Mouse (Mus musculus) urinary bladder, postnatal 4 days (tissue): ENCODE measurements at regions not wholly inside any gene's neighbourhood (a gene's known extent, or its start where the extent isn't known, plus 50 kb on each side); places are given as distances from the start of the nearest gene placed in this dataset.

ENCODE experiments used
- DNase-seq, 2 experiments: peaks; one replicate each; pipeline ENCODE4 v3.0.0; 2021 to 2022; ENCODE audit warnings: low spot score in 2 of 2

DNA sequence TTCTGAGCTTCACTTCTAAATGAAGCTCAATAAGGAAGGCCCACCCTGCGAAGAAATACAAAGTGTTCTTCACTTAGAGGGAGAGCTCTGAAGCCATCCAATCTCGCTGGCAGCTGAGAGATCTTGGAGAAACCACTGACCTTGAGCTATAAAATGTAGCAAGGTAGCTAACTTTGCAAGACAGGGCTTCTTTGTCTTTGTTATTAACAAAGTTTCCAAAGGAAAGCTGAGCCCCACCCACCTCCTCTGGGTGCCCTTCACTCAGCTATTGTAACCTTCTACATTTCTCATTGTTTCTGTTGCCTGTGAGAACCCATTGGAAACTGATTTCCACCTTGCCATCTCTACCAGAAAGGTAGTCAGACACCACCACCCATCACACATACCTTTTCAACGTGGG is 57.2 kb upstream of the Usp9x start:
- no peak for DNase-seq

GRCm38 (mm10) chrX:13013086-13013485 is 58.2 kb upstream of the Usp9x start:
- no peak for DNase-seq

DNA sequence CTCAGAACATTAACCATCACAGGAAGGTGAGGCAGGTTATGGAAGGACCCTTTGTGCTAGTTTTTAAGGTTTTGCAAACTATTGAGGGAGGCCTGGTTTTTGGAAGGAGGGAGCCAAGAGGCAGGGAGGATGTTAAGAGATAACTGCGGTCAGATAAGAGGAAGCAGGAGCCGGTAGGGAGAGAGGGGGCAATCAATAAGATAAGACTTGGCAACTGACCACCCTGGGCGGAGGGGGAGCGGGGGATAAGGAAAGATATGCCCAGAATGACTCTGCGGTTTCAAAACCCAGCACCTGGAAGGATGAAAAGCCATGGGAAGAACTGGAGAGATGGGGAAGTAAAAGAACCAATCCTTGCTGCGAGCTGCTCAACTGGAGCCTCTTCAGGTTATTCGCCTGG is 80.5 kb upstream of the Usp9x start:
- DNase-seq = no peak

DNA sequence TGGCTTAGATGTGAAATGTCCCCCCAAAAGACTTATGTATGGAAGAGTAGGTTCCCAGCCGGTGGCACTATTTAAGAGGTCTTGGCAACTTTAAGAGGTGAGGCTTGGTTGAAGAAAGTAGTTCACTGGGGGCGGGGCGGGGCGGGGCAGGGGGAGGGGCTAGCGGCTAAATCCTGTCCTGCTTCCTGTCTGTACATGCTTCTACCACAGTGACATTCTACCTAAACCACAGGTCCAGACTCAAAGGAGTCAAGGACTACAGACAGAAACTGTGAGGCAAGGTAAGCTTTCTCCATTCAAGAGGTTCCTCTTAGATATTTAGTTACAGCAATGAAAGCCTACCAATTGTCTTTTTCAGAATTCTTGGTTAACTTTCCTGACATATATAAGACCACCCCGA is 93.6 kb upstream of the Usp9x start:
- no peak for DNase-seq

DNA sequence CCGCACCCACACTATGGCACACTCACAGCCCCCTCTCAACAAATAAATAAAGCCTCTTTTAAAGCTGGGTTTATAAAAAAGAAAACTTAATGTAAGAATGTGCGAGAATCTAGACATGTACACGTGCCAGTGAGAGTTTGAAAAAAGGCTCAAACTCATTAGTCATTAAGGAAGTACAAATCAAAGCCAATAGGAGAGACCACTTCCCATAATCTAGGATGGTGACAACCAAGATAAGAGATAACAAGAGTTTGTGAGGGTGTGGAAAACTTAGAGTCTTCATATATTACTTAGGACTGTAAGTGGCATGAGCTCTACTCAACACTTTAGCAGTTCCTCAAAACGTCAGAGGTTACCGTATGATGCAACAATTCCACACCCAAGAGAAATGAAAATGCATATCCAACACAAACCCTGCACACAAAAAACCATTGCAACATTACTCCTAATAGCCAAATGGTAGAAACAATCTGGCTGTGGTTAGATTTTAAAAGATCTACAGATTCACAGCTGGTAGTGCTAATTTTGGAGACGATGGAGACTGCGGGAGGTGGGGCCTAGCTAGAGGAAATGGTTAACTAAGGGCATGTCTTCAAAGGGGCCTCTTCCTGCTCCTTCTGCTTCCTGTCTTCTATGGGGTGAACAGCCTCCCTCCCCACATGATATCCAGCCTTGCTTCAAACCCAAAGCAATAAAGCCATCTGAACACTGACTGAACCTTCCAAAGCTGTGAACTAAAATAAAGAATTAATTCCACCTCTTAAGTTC is 102.1 kb upstream of the Usp9x start:
- no peak for DNase-seq

GRCm38 (mm10) chrX:12959467-12960314 is 111.6 kb upstream of the Usp9x start:
- peak in 1 of 2 experiments; percentile 16 for DNase-seq

- no peak for DNase-seq
Measured at GRCm38 (mm10) chrX:12958873-12959272, 112.4 kb upstream of the Usp9x start.

GRCm38 (mm10) chrX:12950928-12951660 is 120.2 kb upstream of the Usp9x start:
- DNase-seq = peak in 1 of 2 experiments; percentile 37

GRCm38 (mm10) chrX:12942451-12942850 is 128.8 kb upstream of the Usp9x start:
- DNase-seq = no peak

DNA sequence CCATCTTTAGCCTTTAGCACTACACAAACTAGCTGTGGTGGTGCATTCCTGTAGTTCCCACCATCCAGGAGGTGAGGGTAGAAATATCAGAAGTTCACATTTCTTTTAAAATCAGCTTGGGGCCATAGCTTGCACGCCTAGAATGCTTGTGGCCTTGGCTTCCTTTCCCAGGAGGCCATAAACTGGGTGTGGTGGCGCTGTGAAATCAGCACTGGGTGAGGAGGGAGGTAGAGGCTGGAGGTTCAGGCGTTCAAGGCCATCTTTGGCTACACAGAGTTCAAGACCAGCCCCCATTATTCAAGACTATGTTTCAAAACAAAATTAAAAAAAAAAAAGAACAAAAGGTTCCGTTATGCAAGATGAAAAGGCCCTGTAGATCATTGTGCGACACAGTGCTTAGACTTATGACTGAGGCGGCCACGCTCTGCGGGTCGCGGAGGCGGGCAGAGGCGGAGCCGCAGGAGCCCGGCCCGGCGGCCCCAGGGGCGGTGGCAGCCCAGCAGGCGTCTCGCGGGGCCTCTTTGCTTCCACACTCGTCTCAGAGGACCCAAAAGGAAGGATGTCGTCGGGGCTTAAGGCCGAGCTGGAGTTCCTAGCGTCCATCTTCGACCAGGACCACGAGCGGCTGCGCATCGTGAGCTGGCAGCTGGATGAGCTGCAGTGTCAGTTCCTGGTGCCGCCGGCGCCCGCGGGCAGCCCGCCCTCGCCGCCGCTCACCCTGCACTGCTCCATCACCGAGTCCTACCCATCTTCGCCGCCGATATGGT is 134.7 kb upstream of the Usp9x start:
- peak in 1 of 2 experiments; percentile 29 for DNase-seq

- DNase-seq = no peak
Measured at GRCm38 (mm10) chrX:12933294-12933807, 137.9 kb upstream of the Usp9x start.

DNA sequence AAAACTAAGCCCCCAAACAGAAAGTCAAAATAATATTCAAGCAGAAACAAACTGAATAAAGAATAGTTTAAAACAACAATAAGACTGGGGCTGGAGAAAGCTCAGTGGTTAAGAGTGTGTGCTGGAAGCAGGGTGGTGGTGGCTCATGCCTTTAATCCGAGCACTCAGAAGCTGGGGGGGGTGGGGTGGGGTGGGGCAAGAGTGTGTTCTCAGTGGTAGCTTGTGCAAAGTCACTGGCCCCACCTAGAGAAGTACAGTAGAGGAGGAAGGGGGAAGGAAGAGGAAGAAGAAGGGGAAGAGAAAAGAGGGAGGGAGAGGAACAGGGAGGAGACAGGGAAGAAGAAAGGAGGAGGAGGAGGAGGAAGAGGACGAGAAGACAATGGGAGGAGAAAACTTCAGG is 141.1 kb upstream of the Usp9x start:
- no peak for DNase-seq

DNA sequence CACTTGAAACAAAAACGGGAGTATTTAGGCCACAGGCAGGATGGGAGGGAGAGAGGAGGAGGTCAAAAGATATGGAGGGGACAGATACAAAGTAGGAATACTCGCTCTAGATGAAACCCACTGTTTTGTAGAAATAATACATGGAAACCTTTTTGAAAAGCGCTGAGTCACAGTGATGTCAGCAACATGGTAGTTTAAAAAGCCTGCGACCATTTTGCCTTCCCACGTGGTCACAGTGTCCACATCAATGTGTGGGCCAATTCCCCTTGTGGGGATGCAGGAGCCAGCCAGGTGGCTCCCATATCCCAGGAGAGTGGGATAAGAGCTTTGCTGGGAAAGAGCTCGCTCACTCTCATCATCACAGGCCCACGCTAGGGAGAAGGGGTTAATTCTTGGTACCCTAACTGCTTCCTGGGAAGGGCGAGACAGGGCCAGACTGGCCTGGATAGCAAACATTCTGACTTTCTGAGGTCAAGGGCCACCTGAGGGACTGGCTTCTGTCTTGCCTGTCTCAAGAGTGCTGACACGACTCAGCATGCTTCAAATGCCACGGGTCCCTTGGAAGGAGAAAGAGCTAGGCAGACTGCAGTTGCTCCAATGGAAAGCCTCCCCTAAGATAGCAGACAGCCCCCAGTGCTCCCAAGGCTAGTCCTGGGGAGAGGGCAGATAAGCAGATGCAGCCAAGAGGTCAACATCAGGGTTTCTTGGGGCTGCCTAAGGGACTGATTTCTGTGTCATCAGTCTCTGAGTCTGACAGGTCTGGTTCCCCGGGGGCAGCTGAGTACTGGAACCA is 143.3 kb upstream of the Usp9x start:
- DNase-seq = no peak

DNA sequence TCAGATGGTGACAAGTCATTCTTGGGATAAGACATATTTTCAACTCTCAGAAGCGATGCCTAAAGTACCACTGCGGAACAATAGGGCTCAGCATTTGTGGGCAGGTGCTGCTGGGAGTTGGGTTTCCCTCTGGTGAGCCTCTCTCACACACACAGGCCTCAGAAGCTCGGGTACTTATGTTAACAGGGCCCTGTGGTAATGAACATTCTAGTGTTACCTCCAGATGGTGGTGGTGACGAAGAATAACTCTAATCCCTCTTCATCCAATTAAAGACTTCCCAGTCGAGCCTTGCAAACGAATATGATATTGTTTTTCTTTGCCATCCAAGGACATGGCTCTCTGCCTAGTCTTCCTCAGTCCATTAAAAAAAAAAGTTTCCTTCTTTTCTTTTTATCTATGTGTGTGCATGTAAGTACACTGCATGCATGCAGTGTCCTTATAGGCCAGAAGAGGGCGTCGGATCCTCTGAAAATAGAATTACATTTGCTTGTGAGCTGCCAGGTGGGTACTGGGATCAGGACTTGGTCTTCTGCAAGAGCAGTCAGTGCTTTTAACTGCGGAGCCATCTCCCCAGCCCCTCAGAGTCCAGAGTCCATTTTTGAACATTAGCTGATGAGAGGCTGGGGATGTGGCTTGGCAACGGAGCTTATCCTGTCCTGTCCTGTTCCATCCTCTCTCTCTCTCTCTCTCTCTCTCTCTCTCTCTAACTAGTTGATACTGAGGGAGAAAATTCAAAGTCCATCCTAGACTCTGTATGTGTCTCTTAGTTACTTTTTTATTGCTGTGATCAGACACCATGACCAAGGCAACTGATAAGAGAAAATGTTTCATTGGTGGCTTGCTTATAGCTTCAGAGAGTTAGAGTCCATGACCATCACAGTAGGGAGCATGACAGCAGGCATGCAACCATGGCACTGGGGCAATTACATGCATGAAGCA is 146.3 kb upstream of the Usp9x start:
- no peak for DNase-seq

- DNase-seq = no peak
Measured at GRCm38 (mm10) chrX:12919576-12919975, 151.7 kb upstream of the Usp9x start.

DNA sequence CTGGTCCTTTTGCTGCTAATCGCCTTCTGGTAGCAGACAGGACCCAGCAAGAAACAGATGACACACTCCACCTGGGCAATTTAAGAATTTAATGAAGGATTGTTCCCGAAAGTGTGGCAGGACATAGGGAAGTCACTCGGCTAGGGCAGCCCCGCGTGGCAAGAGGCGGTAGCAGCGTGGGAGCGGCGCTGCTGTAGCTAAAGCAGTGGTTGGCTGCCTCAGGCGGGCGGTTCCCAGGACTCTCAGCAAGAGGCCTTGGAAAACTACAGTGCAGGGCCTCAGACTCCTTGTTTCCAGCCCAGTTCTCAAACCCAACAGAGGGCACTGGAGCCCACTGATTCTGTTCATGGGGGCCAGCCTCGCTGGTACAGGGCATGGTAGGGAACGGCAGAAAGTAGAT is 154.2 kb upstream of the Usp9x start:
- peak in 1 of 2 experiments; percentile 20 for DNase-seq

GRCm38 (mm10) chrX:12916684-12917083 is 154.6 kb upstream of the Usp9x start:
- peak in 1 of 2 experiments; percentile 18 for DNase-seq

- DNase-seq = no peak
Measured at GRCm38 (mm10) chrX:12900256-12900655, 138.4 kb upstream of the Med14 start.

GRCm38 (mm10) chrX:12891468-12891867 is 129.6 kb upstream of the Med14 start:
- DNase-seq = no peak
